Mouse (Mus musculus) layer of hippocampus, postnatal 10 days (tissue): ENCODE results near the gene Snx30. TPM values are rescaled to one million over a fixed set of nuclear protein-coding genes. Genes with fewer than 3 reads are reported as not detected.
A peak's percentile ranks its signal among the peaks of the same experiment; 100 is the strongest.

ENCODE experiments used
- DNase-seq, 2 experiments: peaks; one replicate each; pipeline ENCODE4 v3.0.0; 2021; ENCODE audit warnings: low spot score in 2 of 2
- total RNA-seq, 2 experiments: library from RNA; stranded (reverse); gene quantifications; 2 replicates each; pipeline ENCODE4 v1.2.3; 2021

Gene Snx30
- total RNA-seq, 2 experiments from 2014 or later, result 55.4 to 59.4 TPM

- DNase-seq, result no peak
These were observed 16.5 kb downstream of the Snx30 start for GRCm38 (mm10) chr4:59822119-59822518.

- DNase-seq, result peak in 1 of 2 experiments; percentile 45
These were observed 17.8 kb downstream of the Snx30 start for GRCm38 (mm10) chr4:59823470-59823869.

- DNase-seq, result no peak
These were observed 19.2 kb downstream of the Snx30 start for GRCm38 (mm10) chr4:59824860-59825259.

GRCm38 (mm10) chr4:59825634-59826033 lies 20.0 kb downstream of the Snx30 start:
- no peak for DNase-seq

GRCm38 (mm10) chr4:59826381-59826780 lies 20.7 kb downstream of the Snx30 start:
- DNase-seq, result no peak

GRCm38 (mm10) chr4:59829072-59829471 lies 23.4 kb downstream of the Snx30 start:
- no peak for DNase-seq

- no peak for DNase-seq
These were observed 25.4 kb downstream of the Snx30 start for GRCm38 (mm10) chr4:59831038-59831437.

GRCm38 (mm10) chr4:59832810-59833209 lies 27.2 kb downstream of the Snx30 start:
- DNase-seq, result no peak

GRCm38 (mm10) chr4:59837659-59838058 lies 32.0 kb downstream of the Snx30 start:
- DNase-seq, result no peak

GRCm38 (mm10) chr4:59844460-59845244 lies 39.0 kb downstream of the Snx30 start:
- no peak for DNase-seq

GRCm38 (mm10) chr4:59845245-59845637 lies 39.6 kb downstream of the Snx30 start:
- no peak for DNase-seq

- DNase-seq, result no peak
These were observed 41.8 kb downstream of the Snx30 start for GRCm38 (mm10) chr4:59847447-59847846.

GRCm38 (mm10) chr4:59850181-59850580 lies 44.5 kb downstream of the Snx30 start:
- DNase-seq, result peak; percentile 73 to 77

GRCm38 (mm10) chr4:59850886-59851623 lies 45.4 kb downstream of the Snx30 start:
- DNase-seq, result no peak

- DNase-seq, result no peak
These were observed 47.5 kb downstream of the Snx30 start for GRCm38 (mm10) chr4:59853155-59853554.

- DNase-seq, result no peak
These were observed 54.2 kb downstream of the Snx30 start for GRCm38 (mm10) chr4:59859693-59860425.

GRCm38 (mm10) chr4:59860431-59860830 lies 54.8 kb downstream of the Snx30 start:
- DNase-seq, result no peak

- DNase-seq, result peak; percentile 49 to 50
These were observed 56.2 kb downstream of the Snx30 start for GRCm38 (mm10) chr4:59861871-59862270.

GRCm38 (mm10) chr4:59862335-59862734 lies 56.7 kb downstream of the Snx30 start:
- DNase-seq, result no peak

- no peak for DNase-seq
These were observed 58.2 kb downstream of the Snx30 start for GRCm38 (mm10) chr4:59863869-59864268.

- DNase-seq, result no peak
These were observed 62.4 kb downstream of the Snx30 start for GRCm38 (mm10) chr4:59868086-59868485.
